Mouse (Mus musculus): ENCODE measurements at regions not wholly inside any gene's neighbourhood (a gene's known extent, or its start where the extent isn't known, plus 50 kb on each side); places are given as distances from the start of the nearest gene placed in this dataset.

DNA sequence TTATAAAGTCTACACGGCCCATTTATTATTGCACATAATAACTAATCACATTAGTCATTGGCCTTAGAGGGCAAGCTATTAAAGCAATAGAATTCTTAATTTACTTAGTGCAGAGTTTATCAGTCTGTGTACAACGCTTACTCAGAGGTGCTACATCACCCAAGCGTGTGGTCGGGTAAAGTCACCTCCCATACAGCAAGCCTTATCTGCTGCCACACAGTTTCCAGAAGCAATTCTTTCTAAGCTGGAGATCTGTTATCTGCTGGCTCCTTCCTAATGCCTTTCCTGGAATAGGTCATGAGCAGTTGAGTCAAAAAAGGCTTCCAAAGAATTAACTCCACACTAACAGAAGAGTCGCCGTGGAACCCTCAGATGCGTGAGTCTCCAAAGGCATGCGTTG, 371.4 kb upstream of the Runx1 start:
- 91% methylated on average over 8 of the region's 8 CpGs for WGBS
- H3K27ac ChIP-seq (replicated peaks; ENCODE audit: low read depth, low read length) = no peak overlapping the region
- H3K4me3 ChIP-seq (ENCODE audit: low read depth, low read length) = no peak overlapping the region
- no peaks in the 10 kb centered on the region for H3K27me3 ChIP-seq (ENCODE audit: control insufficient read depth, insufficient read depth, low read length)
- H3K9ac ChIP-seq (replicated peaks; ENCODE audit: low read length) = no peak overlapping the region
- H3K36me3 ChIP-seq (replicated peaks; ENCODE audit: control insufficient read depth, insufficient read depth, low read depth, low read length) = no peaks in the 10 kb centered on the region
- H3K9me3 ChIP-seq (replicated peaks; ENCODE audit: control insufficient read depth, low read length) = no peaks in the 10 kb centered on the region
- no peak for ATAC-seq (replicated peaks; ENCODE audit: insufficient number of reproducible peaks, low FRiP score, low TSS enrichment, low read depth)
- no peak overlapping the region for H3K4me2 ChIP-seq (ENCODE audit: low read depth, low read length)
- H3K4me1 ChIP-seq (ENCODE audit: control insufficient read depth, insufficient read depth, low read length) = no peaks in the 10 kb centered on the region
- no peak for DNase-seq (ENCODE audit: low spot score)

DNA sequence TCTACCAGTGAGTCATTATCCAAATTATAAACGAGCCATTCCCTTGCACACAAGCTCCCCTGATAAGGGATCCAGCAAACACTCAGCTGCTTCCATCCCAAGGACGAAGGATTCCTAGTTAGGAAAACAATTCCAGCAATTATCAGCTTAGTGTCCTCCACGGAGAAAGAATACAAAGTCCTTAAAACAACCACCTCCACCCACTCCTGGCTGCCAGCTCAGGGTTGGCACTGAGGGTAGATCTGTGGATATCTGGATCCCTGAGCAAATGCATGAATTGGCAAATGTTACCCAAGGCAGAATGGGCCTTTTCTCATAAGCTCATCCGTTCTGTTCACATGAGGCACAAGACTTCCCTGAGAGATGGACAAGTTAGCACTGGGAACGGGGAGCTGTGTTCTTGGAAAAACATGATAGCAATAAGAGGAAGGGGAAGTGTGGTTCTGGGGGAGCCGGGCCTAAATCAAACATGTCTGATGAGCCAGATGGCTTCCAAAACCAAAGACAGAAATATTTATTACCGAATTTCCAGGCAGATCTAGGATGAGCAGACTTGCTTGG, 368.1 kb upstream of the Runx1 start:
- DNase-seq (ENCODE audit: low spot score) = no peak

DNA sequence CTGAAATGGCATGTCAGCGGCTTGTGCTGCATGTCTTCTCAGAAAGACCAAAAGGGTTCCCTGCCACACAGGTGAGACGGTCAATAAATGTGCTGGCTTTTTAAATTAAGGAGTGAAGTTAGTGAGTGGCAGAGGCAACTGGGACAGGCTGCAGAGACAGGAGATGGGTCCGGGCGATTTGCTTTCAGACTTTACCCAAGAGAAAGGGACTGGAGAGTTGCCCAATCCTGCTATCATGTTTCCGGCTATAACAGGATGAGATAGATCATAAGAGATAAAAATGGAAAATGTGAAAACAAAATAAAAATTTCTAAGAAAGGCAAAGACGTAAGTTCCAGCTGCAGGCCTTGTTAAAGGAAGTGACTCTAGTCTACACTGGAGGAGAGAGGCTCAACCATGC, 367.3 kb upstream of the Runx1 start:
- Histone ChIP-seq H3K4me1 (ENCODE audit: control insufficient read depth, insufficient read depth, low read length) (no peaks in the 10 kb centered on the region), H3K4me3 (ENCODE audit: low read depth, low read length) (no peak overlapping the region), H3K36me3 (replicated peaks; ENCODE audit: control insufficient read depth, insufficient read depth, low read depth, low read length) (no peaks in the 10 kb centered on the region), H3K27ac (replicated peaks; ENCODE audit: low read depth, low read length) (no peak overlapping the region), H3K9me3 (replicated peaks; ENCODE audit: control insufficient read depth, low read length) (no peaks in the 10 kb centered on the region), H3K9ac (replicated peaks; ENCODE audit: low read length) (no peak overlapping the region), H3K4me2 (ENCODE audit: low read depth, low read length) (no peak overlapping the region), H3K27me3 (ENCODE audit: control insufficient read depth, insufficient read depth, low read length) (no peaks in the 10 kb centered on the region)
- WGBS = 86% methylated on average over 6 of the region's 6 CpGs
- no peak for ATAC-seq (replicated peaks; ENCODE audit: insufficient number of reproducible peaks, low FRiP score, low TSS enrichment, low read depth)
- no peak for DNase-seq (ENCODE audit: low spot score)

More for the DNA sequence above, 368.1 kb upstream of the Runx1 start:
- no peak overlapping the region for H3K4me2 ChIP-seq (ENCODE audit: low read depth, low read length)
- no peaks in the 10 kb centered on the region for H3K36me3 ChIP-seq (replicated peaks; ENCODE audit: control insufficient read depth, insufficient read depth, low read depth, low read length)
- H3K9me3 ChIP-seq (replicated peaks; ENCODE audit: control insufficient read depth, low read length) = no peaks in the 10 kb centered on the region
- no peak overlapping the region for H3K9ac ChIP-seq (replicated peaks; ENCODE audit: low read length)
- H3K27me3 ChIP-seq (ENCODE audit: control insufficient read depth, insufficient read depth, low read length) = no peaks in the 10 kb centered on the region
- no peak overlapping the region for H3K4me3 ChIP-seq (ENCODE audit: low read depth, low read length)
- ATAC-seq (replicated peaks; ENCODE audit: insufficient number of reproducible peaks, low FRiP score, low TSS enrichment, low read depth) = no peak
- no peak overlapping the region for H3K27ac ChIP-seq (replicated peaks; ENCODE audit: low read depth, low read length)
- H3K4me1 ChIP-seq (ENCODE audit: control insufficient read depth, insufficient read depth, low read length) = no peaks in the 10 kb centered on the region
- 74% methylated on average over 7 of the region's 7 CpGs for WGBS

DNA sequence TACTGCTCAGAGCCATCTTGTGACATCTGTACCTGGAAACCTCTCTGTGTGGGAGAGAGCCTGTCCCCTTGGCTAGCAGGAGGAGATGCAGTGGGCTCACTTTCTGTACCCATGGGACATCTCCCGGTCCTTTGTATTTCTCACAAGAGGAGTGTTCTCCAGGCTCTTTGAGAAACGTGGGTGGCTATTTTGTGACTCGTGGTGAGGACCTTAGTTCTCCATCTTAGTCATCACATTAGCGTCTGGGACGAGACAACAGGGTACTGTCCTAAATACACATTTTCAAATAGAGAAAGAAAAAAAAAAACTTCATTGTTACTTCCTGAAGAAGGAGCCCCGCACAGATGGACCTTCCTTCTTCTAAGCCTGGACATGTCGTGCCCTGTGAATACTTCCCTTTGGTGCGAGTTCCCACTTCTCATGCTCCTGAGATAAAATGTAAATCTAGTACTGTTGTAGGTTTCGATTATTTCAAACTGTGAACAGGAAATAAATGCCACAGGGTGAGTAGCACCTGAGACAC, 366.8 kb upstream of the Runx1 start:
- Histone ChIP-seq H3K27ac (replicated peaks; ENCODE audit: low read depth, low read length) (no peak overlapping the region), H3K9ac (replicated peaks; ENCODE audit: low read length) (no peak overlapping the region), H3K4me3 (ENCODE audit: low read depth, low read length) (no peak overlapping the region), H3K27me3 (ENCODE audit: control insufficient read depth, insufficient read depth, low read length) (no peaks in the 10 kb centered on the region), H3K4me1 (ENCODE audit: control insufficient read depth, insufficient read depth, low read length) (no peaks in the 10 kb centered on the region), H3K4me2 (ENCODE audit: low read depth, low read length) (no peak overlapping the region), H3K9me3 (replicated peaks; ENCODE audit: control insufficient read depth, low read length) (no peaks in the 10 kb centered on the region), H3K36me3 (replicated peaks; ENCODE audit: control insufficient read depth, insufficient read depth, low read depth, low read length) (no peaks in the 10 kb centered on the region)
- 86% methylated on average over 9 of the region's 9 CpGs for WGBS
- DNase-seq (ENCODE audit: low spot score) = no peak
- no peak for ATAC-seq (replicated peaks; ENCODE audit: insufficient number of reproducible peaks, low FRiP score, low TSS enrichment, low read depth)

DNA sequence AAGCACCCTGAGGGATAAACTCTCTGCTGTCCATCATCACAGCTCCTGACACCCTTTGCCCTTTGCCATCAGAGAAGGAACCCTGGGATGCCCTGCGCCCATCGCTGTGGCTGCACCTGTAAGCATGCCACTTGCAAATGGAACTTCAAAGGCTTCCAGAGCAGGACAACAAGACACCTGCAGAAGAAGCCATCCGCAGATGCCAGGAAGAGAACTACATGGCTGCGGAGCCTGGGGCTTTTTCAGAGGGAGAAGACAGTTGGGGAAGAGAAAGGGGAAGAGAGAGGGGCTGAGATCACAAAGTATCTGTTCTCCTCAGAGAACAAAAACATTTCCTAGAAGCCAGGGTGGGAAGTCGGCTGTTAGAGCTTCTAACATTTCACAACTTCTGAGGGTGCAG, 365.2 kb upstream of the Runx1 start:
- WGBS = 81% methylated on average over 5 of the region's 5 CpGs
- no peak overlapping the region for H3K9ac ChIP-seq (replicated peaks; ENCODE audit: low read length)
- H3K4me1 ChIP-seq (ENCODE audit: control insufficient read depth, insufficient read depth, low read length) = no peaks in the 10 kb centered on the region
- H3K4me3 ChIP-seq (ENCODE audit: low read depth, low read length) = no peak overlapping the region
- H3K36me3 ChIP-seq (replicated peaks; ENCODE audit: control insufficient read depth, insufficient read depth, low read depth, low read length) = no peaks in the 10 kb centered on the region
- no peak overlapping the region for H3K4me2 ChIP-seq (ENCODE audit: low read depth, low read length)
- no peaks in the 10 kb centered on the region for H3K27me3 ChIP-seq (ENCODE audit: control insufficient read depth, insufficient read depth, low read length)
- no peak for DNase-seq (ENCODE audit: low spot score)
- no peaks in the 10 kb centered on the region for H3K9me3 ChIP-seq (replicated peaks; ENCODE audit: control insufficient read depth, low read length)
- no peak overlapping the region for H3K27ac ChIP-seq (replicated peaks; ENCODE audit: low read depth, low read length)
- no peak for ATAC-seq (replicated peaks; ENCODE audit: insufficient number of reproducible peaks, low FRiP score, low TSS enrichment, low read depth)

DNA sequence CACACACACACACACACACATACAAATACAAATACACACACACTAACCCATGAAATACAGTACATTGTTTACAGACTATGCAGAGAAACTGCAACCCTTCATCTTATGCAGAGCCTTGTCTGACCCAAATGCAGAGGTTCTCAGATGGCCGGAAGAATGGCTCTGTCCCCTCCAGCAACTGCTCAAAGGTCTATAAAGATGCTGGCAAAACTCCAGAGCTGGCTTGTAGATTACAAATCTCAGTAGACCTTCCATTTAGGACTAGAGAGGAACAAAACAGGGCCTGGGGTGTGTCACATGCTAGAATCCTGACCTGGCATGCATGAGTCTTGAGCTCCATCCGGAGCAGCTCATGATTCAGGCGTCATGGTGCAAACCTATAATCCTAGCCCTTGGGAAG, 364.4 kb upstream of the Runx1 start:
- no peak for DNase-seq (ENCODE audit: low spot score)
- no peaks in the 10 kb centered on the region for H3K27me3 ChIP-seq (ENCODE audit: control insufficient read depth, insufficient read depth, low read length)
- H3K4me1 ChIP-seq (ENCODE audit: control insufficient read depth, insufficient read depth, low read length) = no peaks in the 10 kb centered on the region
- H3K4me3 ChIP-seq (ENCODE audit: low read depth, low read length) = no peak overlapping the region
- no peak overlapping the region for H3K4me2 ChIP-seq (ENCODE audit: low read depth, low read length)
- ATAC-seq (replicated peaks; ENCODE audit: insufficient number of reproducible peaks, low FRiP score, low TSS enrichment, low read depth) = no peak
- WGBS = 78% methylated on average over 3 of the region's 3 CpGs
- H3K36me3 ChIP-seq (replicated peaks; ENCODE audit: control insufficient read depth, insufficient read depth, low read depth, low read length) = no peaks in the 10 kb centered on the region
- H3K27ac ChIP-seq (replicated peaks; ENCODE audit: low read depth, low read length) = no peak overlapping the region
- H3K9me3 ChIP-seq (replicated peaks; ENCODE audit: control insufficient read depth, low read length) = no peaks in the 10 kb centered on the region
- H3K9ac ChIP-seq (replicated peaks; ENCODE audit: low read length) = no peak overlapping the region

DNA sequence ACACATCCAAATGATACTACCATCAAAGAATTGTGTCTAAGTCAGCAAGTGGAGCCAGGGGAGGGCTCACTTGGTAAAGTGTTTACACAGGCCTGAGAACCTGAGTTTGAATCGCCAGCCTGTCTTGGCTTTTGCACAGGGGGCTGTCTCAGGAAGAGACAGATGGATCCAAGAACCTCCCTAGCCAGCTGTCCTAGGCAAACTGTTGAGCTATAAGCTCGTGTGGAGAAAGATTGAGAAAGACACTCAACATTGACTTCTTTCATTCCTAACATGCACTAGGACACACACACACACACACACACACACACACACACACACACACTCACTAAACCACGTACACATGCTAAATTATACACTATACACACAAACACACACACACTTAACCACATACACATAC, 363.9 kb upstream of the Runx1 start:
- no peak overlapping the region for H3K9ac ChIP-seq (replicated peaks; ENCODE audit: low read length)
- ATAC-seq (replicated peaks; ENCODE audit: insufficient number of reproducible peaks, low FRiP score, low TSS enrichment, low read depth) (no peak), DNase-seq (ENCODE audit: low spot score) (no peak)
- H3K36me3 ChIP-seq (replicated peaks; ENCODE audit: control insufficient read depth, insufficient read depth, low read depth, low read length) = no peaks in the 10 kb centered on the region
- no peak overlapping the region for H3K4me2 ChIP-seq (ENCODE audit: low read depth, low read length)
- H3K27ac ChIP-seq (replicated peaks; ENCODE audit: low read depth, low read length) = no peak overlapping the region
- H3K4me1 ChIP-seq (ENCODE audit: control insufficient read depth, insufficient read depth, low read length) = no peaks in the 10 kb centered on the region
- H3K9me3 ChIP-seq (replicated peaks; ENCODE audit: control insufficient read depth, low read length) = no peaks in the 10 kb centered on the region
- no peaks in the 10 kb centered on the region for H3K27me3 ChIP-seq (ENCODE audit: control insufficient read depth, insufficient read depth, low read length)
- WGBS = 83% methylated on average over 3 of the region's 3 CpGs
- no peak overlapping the region for H3K4me3 ChIP-seq (ENCODE audit: low read depth, low read length)

DNA sequence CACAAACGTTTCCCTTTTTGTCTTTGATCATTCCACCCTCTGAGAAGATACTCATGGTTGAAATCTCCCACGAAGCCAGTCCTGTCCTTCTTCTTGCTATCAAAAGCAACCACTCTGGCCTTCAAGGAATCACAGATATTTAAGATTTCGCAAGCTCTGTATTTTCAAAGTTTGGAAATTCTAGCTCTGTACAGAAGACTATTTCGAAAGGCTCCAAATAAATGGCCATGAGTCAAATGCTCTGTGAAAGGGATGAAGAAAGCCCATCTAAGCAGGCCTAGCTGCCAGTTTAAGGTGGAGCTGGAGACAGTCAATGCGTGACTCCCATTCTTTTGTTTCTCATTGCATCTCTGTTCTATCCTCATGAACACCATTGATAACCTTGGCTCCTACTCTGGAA, 363.5 kb upstream of the Runx1 start:
- H3K4me2 ChIP-seq (ENCODE audit: low read depth, low read length) = no peak overlapping the region
- H3K9me3 ChIP-seq (replicated peaks; ENCODE audit: control insufficient read depth, low read length) = no peaks in the 10 kb centered on the region
- no peak overlapping the region for H3K4me3 ChIP-seq (ENCODE audit: low read depth, low read length)
- no peaks in the 10 kb centered on the region for H3K36me3 ChIP-seq (replicated peaks; ENCODE audit: control insufficient read depth, insufficient read depth, low read depth, low read length)
- 80% methylated on average over 5 of the region's 5 CpGs for WGBS
- H3K27me3 ChIP-seq (ENCODE audit: control insufficient read depth, insufficient read depth, low read length) = no peaks in the 10 kb centered on the region
- no peak overlapping the region for H3K9ac ChIP-seq (replicated peaks; ENCODE audit: low read length)
- no peaks in the 10 kb centered on the region for H3K4me1 ChIP-seq (ENCODE audit: control insufficient read depth, insufficient read depth, low read length)
- DNase-seq (ENCODE audit: low spot score) = no peak
- ATAC-seq (replicated peaks; ENCODE audit: insufficient number of reproducible peaks, low FRiP score, low TSS enrichment, low read depth) = no peak
- H3K27ac ChIP-seq (replicated peaks; ENCODE audit: low read depth, low read length) = no peak overlapping the region
